Mouse (Mus musculus) right cerebral cortex, postnatal 14 days (tissue): Measurements from ENCODE around the gene Pfn3.

ENCODE experiments used
- DNase-seq: peaks from one replicate; pipeline ENCODE4 v3.0.0; 2022

The Pfn3 gene

GRCm38 (mm10) chr13:55391626-55392029, 23.4 kb downstream of the Pfn3 start:
- no peak for DNase-seq

- no peak for DNase-seq
Measured at GRCm38 (mm10) chr13:55390644-55391043, 24.4 kb downstream of the Pfn3 start.

GRCm38 (mm10) chr13:55381790-55382189, 33.2 kb downstream of the Pfn3 start:
- peak; percentile 67 for DNase-seq

GRCm38 (mm10) chr13:55378907-55379580, 36.0 kb downstream of the Pfn3 start:
- DNase-seq: no peak

GRCm38 (mm10) chr13:55375877-55376276, 39.2 kb downstream of the Pfn3 start:
- DNase-seq: no peak

GRCm38 (mm10) chr13:55374206-55374924, 40.7 kb downstream of the Pfn3 start:
- DNase-seq: no peak

GRCm38 (mm10) chr13:55371740-55372139, 43.3 kb downstream of the Pfn3 start:
- no peak for DNase-seq

GRCm38 (mm10) chr13:55371007-55371681, 43.9 kb downstream of the Pfn3 start:
- DNase-seq: no peak

- DNase-seq: no peak
Measured at GRCm38 (mm10) chr13:55370234-55370633, 44.8 kb downstream of the Pfn3 start.

- DNase-seq: peak; percentile 31
Measured at GRCm38 (mm10) chr13:55369531-55370114, 45.4 kb downstream of the Pfn3 start, which contains the start of gene Rgs14. Gene Rgs14 (plus strand): TSS chr13:55369732.

- no peak for DNase-seq
Measured at GRCm38 (mm10) chr13:55368401-55368800, 46.6 kb downstream of the Pfn3 start.
